ENCODE assay signal across 18 mouse cellular contexts in genomic region chr13:69971281-69972057, GRCm38 (mm10).
DNase-seq lines count a peak whose midpoint lies in the region; ATAC-seq lines count a peak whose summit lies in the region.
"Had no signal": no experiment of that assay in that cellular context is flagged by ENCODE, and none has a peak within 500 bp of the region (broad histone marks: within the 10 kb centered on the region; RNA-seq: fewer than 3 reads in every experiment).

No protein-coding gene starts in this region.

- H3K9me3 ChIP-seq in embryonic facial prominence, embryonic 11.5 days (replicated peaks; ENCODE audit: control insufficient read depth, low read length), result no peaks in the 10 kb centered on the region
- H3K9me3 ChIP-seq in embryonic facial prominence, embryonic 10.5 days, result no peaks in the 10 kb centered on the region
- H3K9me3 ChIP-seq in neural tube, embryonic 11.5 days (ENCODE audit: control insufficient read depth, low read length), result no peaks in the 10 kb centered on the region
- H3K9me3 ChIP-seq in neural tube, embryonic 15.5 days (replicated peaks), result no peaks in the 10 kb centered on the region
- no peaks in the 10 kb centered on the region for H3K9me3 ChIP-seq in midbrain, embryonic 12.5 days
- H3K9me3 ChIP-seq: heart, embryonic 10.5 days; kidney, embryonic 15.5 days had no signal

- H3K4me2 ChIP-seq in embryonic facial prominence, embryonic 11.5 days (ENCODE audit: low read depth, low read length), result no peak overlapping the region
- H3K4me2 ChIP-seq in neural tube, embryonic 11.5 days (ENCODE audit: low read depth), result no peak overlapping the region
- no peak overlapping the region for H3K4me2 ChIP-seq in neural tube, embryonic 15.5 days
- H3K4me2 ChIP-seq in midbrain, embryonic 12.5 days (replicated peaks), result no peak overlapping the region
- H3K4me2 ChIP-seq: kidney, embryonic 15.5 days had no signal

- no peak overlapping the region for H3K27ac ChIP-seq in embryonic facial prominence, embryonic 11.5 days (replicated peaks; ENCODE audit: low read depth, low read length)
- no peak overlapping the region for H3K27ac ChIP-seq in embryonic facial prominence, embryonic 10.5 days (replicated peaks)
- no peak overlapping the region for H3K27ac ChIP-seq in neural tube, embryonic 11.5 days (ENCODE audit: low read depth, low read length)
- no peak overlapping the region for H3K27ac ChIP-seq in neural tube, embryonic 15.5 days (replicated peaks)
- 0 out of 2 replicates have a peak overlapping the region, but pooled peaks have one; percentile 39 for H3K27ac ChIP-seq in midbrain, embryonic 12.5 days (replicated peaks)
- H3K27ac ChIP-seq: heart, embryonic 10.5 days; kidney, embryonic 15.5 days; macrophage had no signal

- H3K36me3 ChIP-seq in embryonic facial prominence, embryonic 11.5 days (replicated peaks; ENCODE audit: control insufficient read depth, insufficient read depth, low read depth, low read length), result no peaks in the 10 kb centered on the region
- no peaks in the 10 kb centered on the region for H3K36me3 ChIP-seq in embryonic facial prominence, embryonic 10.5 days (replicated peaks)
- H3K36me3 ChIP-seq in neural tube, embryonic 11.5 days (ENCODE audit: control insufficient read depth, insufficient read depth, low read length), result no peaks in the 10 kb centered on the region
- no peaks in the 10 kb centered on the region for H3K36me3 ChIP-seq in neural tube, embryonic 15.5 days
- H3K36me3 ChIP-seq in midbrain, embryonic 12.5 days, result no peaks in the 10 kb centered on the region
- H3K36me3 ChIP-seq: heart, embryonic 10.5 days; kidney, embryonic 15.5 days had no signal

- no peaks in the 10 kb centered on the region for H3K27me3 ChIP-seq in embryonic facial prominence, embryonic 11.5 days (ENCODE audit: control insufficient read depth, insufficient read depth, low read length)
- no peaks in the 10 kb centered on the region for H3K27me3 ChIP-seq in embryonic facial prominence, embryonic 10.5 days (replicated peaks; ENCODE audit: low read depth, poor library complexity, severe bottlenecking)
- H3K27me3 ChIP-seq in neural tube, embryonic 11.5 days (ENCODE audit: control insufficient read depth, insufficient read depth, low read length), result no peaks in the 10 kb centered on the region
- H3K27me3 ChIP-seq in neural tube, embryonic 15.5 days (replicated peaks), result no peaks in the 10 kb centered on the region
- no peaks in the 10 kb centered on the region for H3K27me3 ChIP-seq in midbrain, embryonic 12.5 days
- H3K27me3 ChIP-seq: CH12.LX; kidney, embryonic 15.5 days had no signal

- peak; percentile 52 for ATAC-seq in embryonic facial prominence, embryonic 11.5 days (replicated peaks; ENCODE audit: insufficient number of reproducible peaks, low FRiP score, low TSS enrichment, low read depth)
- ATAC-seq in neural tube, embryonic 11.5 days (ENCODE audit: insufficient read depth, low FRiP score, low TSS enrichment), result no peak
- ATAC-seq in neural tube, embryonic 15.5 days (ENCODE audit: low FRiP score), result no peak; the same call in 1 of the 2 replicates
- ATAC-seq in midbrain, embryonic 12.5 days (ENCODE audit: low FRiP score, low read depth), result peak; percentile 44; the same call in 1 of the 2 replicates

- no peaks in the 10 kb centered on the region for H3K4me1 ChIP-seq in embryonic facial prominence, embryonic 11.5 days (ENCODE audit: control insufficient read depth, insufficient read depth, low read length)
- H3K4me1 ChIP-seq in embryonic facial prominence, embryonic 10.5 days, result no peaks in the 10 kb centered on the region
- H3K4me1 ChIP-seq in neural tube, embryonic 11.5 days (ENCODE audit: control insufficient read depth, insufficient read depth, low read length), result no peaks in the 10 kb centered on the region
- H3K4me1 ChIP-seq in neural tube, embryonic 15.5 days, result peaks cover 5% of the 10 kb centered on the region; the same call in 1 of the 2 replicates
- H3K4me1 ChIP-seq in midbrain, embryonic 12.5 days, result 0 out of 2 replicates have a peak, but pooled peaks cover 4% of the 10 kb centered on the region
- H3K4me1 ChIP-seq: heart, embryonic 10.5 days; kidney, embryonic 15.5 days had no signal

- 77% methylated on average over 9 of the region's 9 CpGs for WGBS in embryonic facial prominence, embryonic 11.5 days
- 84% methylated on average over 9 of the region's 9 CpGs for WGBS in embryonic facial prominence, embryonic 10.5 days
- 74% methylated on average over 9 of the region's 9 CpGs for WGBS in neural tube, embryonic 11.5 days
- 64% methylated on average over 9 of the region's 9 CpGs for WGBS in neural tube, embryonic 15.5 days
- 84% methylated on average over 9 of the region's 9 CpGs for WGBS in midbrain, embryonic 12.5 days

- no peak for DNase-seq in embryonic facial prominence, embryonic 11.5 days (ENCODE audit: low spot score)
- DNase-seq in embryonic facial prominence, embryonic 10.5 days (ENCODE audit: low spot score), result no peak
- peak; percentile 27 for DNase-seq in neural tube, embryonic 11.5 days (ENCODE audit: low spot score)
- no peak for DNase-seq in layer of hippocampus, postnatal 25 days (ENCODE audit: extremely low spot score in 1 of 2, low spot score in 1 of 2)
- DNase-seq in frontal cortex, postnatal 25 days (ENCODE audit: low spot score in 2 of 2), result no peak
- DNase-seq in right cerebral cortex, adult 18-20 months, result no peak
- DNase-seq: cerebellum, postnatal 14 days; embryo, embryonic 11 days; gastrocnemius, postnatal 36 days; heart, postnatal 10 days; left cerebral cortex, postnatal 4 days; lung, adult 2 months had no signal

- H3K9ac ChIP-seq in embryonic facial prominence, embryonic 11.5 days (replicated peaks; ENCODE audit: low read length), result no peak overlapping the region
- H3K9ac ChIP-seq in neural tube, embryonic 11.5 days (ENCODE audit: low read length), result no peak overlapping the region
- H3K9ac ChIP-seq in neural tube, embryonic 15.5 days (replicated peaks), result no peak overlapping the region
- no peak overlapping the region for H3K9ac ChIP-seq in midbrain, embryonic 12.5 days (replicated peaks)
- H3K9ac ChIP-seq: kidney, embryonic 15.5 days had no signal

- no peak overlapping the region for H3K4me3 ChIP-seq in embryonic facial prominence, embryonic 11.5 days (ENCODE audit: low read depth, low read length)
- no peak overlapping the region for H3K4me3 ChIP-seq in embryonic facial prominence, embryonic 10.5 days
- no peak overlapping the region for H3K4me3 ChIP-seq in neural tube, embryonic 11.5 days (ENCODE audit: low read depth, low read length)
- no peak overlapping the region for H3K4me3 ChIP-seq in neural tube, embryonic 15.5 days (replicated peaks)
- no peak overlapping the region for H3K4me3 ChIP-seq in midbrain, embryonic 12.5 days
- H3K4me3 ChIP-seq: heart, embryonic 10.5 days; kidney, embryonic 15.5 days had no signal

Comparison
In these comparisons a context has a peak if more than half of its experiments do, and no peak if none do; other contexts are left out.
1. ATAC-seq: peak in embryonic facial prominence, embryonic 11.5 days (single experiment) and midbrain, embryonic 12.5 days (single experiment); none in neural tube, embryonic 11.5 days (single experiment) and neural tube, embryonic 15.5 days (single experiment).